Mouse (Mus musculus) lung, postnatal 10 days (tissue): ENCODE data around the gene Tor4a.

Source experiments
- DNase-seq: peaks from one replicate; pipeline ENCODE4 v3.0.0; 2021

Tor4a gene

GRCm38 (mm10) chr2:25169778-25170177, 26.9 kb downstream of the Tor4a start:
- no peak for DNase-seq

- no peak for DNase-seq
Observed at GRCm38 (mm10) chr2:25168665-25168978, 28.1 kb downstream of the Tor4a start.

GRCm38 (mm10) chr2:25167919-25168664, 28.6 kb downstream of the Tor4a start:
- DNase-seq: peak; percentile 87

DNA sequence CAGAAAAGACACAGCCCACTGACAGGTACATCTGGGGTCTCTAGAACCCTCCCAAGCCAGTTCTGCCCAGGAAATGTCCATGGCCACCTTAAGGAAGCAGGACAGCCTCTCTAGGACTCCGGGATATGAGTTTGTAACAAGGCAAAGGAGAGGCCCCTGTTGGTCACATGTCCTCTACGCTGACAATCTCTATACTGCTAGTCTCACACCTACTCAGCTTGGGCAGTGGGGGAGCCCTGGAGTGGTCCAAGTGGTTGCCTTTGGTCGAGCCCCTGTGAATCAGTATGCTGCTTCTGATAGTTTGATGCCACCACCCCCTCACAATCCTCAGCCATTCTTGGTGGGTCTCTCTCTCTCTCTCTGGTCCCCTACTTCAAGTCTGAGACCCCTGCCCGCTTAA, 29.2 kb downstream of the Tor4a start:
- no peak for DNase-seq

DNA sequence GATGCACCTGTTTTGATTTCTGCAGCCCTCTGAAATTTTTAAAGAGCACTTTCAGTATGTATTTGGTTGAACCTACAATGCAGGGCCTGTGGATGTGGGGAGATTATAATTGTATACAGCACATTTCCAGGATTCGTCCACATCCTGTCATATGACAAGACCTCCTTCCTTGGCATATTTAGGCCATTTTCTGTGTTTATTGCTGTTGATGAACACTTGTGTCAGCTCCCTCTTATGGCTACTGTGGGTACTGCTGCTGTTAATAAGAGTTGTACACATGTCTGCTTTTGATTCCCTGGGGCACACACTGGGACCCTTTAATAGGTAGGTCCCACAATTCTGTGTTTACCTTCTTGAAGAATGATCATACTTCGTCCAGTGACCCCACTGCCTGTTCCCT, 39.0 kb downstream of the Tor4a start:
- peak; percentile 81 for DNase-seq

DNA sequence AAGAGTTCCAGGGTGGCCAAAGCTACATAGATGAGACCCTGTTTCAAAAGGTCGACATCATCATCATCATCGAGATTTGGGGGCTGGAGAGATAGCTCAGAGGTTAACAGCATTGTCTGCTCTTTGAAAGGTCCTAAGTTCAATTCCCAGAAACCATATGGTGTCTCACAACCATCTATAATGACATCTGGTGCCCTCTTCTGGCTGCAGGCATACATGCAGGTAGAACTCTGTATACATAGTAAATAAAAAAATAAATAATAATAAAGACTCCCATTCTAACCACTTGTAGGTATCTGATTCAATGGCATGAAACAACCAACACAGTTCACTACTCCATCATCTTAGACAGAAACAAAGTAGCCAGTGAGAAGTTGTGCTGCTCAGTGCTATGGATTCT, 39.7 kb downstream of the Tor4a start:
- DNase-seq: no peak

- DNase-seq: no peak
Observed at GRCm38 (mm10) chr2:25156177-25156576, 40.5 kb downstream of the Tor4a start.

DNA sequence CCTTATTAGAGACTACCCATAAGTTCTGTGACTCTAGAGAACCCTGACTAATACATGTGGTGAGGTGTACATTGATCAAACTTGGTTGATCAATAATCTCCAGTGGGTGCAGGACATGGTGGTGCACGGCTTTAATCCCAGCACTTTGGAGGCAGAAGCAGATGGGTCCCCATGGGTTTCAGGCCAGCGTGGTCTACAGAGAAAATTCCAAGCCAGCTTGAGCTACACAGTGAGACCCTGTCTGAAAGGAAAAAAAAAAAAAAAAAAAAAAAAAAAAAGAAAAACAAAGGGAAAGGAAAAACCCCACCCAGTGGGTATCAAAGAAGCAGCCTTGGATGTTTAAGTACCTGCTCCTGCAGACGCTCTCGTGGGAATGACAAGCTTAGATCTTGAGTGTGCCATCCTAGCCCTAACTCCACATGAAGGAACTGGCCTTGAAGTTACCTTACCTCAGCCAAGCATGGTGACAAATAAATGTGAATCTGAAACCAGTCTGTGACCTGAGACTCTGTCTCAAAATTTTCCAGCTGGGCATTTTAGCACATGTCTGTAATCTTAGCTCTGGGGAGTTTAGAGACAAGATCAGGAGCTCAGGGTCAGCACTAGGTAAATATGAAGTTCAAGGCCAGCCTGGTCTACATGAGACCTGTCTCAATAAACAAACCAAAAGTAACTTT, 45.3 kb downstream of the Tor4a start:
- DNase-seq: no peak

- no peak for DNase-seq
Observed at GRCm38 (mm10) chr2:25149643-25150042, 47.0 kb downstream of the Tor4a start.

DNA sequence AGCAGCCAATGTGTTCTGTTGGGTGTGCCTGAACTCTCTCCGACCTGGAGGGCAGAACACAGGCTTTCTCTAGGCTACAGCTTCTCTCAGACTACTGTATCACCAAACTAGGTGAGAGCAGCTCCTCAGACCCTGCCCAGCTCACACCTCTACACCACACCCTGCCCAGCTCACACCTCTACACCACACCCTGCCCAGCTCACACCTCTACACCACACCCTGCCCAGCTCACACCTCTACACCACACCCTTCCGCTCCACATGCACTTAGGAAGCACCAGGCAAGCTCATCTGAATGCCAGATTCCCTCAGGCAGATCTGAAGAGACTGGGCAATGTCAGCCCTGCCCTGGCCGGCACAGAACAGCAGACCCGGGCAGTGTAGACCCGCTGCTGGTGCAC, 48.8 kb downstream of the Tor4a start:
- no peak for DNase-seq

- DNase-seq: no peak
Observed at GRCm38 (mm10) chr2:25147398-25147797, 49.3 kb downstream of the Tor4a start.

- DNase-seq: peak; percentile 86
Observed at GRCm38 (mm10) chr2:25145346-25145745, 51.3 kb downstream of the Tor4a start.
